Mouse (Mus musculus) liver, embryonic 13.5 days (tissue): ENCODE data around the gene Farp1. TPM values are rescaled to one million over a fixed set of nuclear protein-coding genes. Genes with fewer than 3 reads are reported as not detected.
A peak's percentile ranks its signal among the peaks of the same experiment; 100 is the strongest.
"Not testable (repeated sequence)": the region's sequence is repeated elsewhere in the genome, so short reads cannot be mapped to it uniquely, and the experiment has no call there.

Experiments
- ATAC-seq: fragments of 200-750 bp; cut with Nextera tagmentation; 2 replicates; pipeline ENCODE4 v1.8.0; 2017; ENCODE audit warnings: low read depth, mild to moderate bottlenecking, moderate number of reproducible peaks, moderate library complexity
- DNase-seq: peaks from one replicate; pipeline ENCODE4 v3.0.0; 2022
- H3K27ac ChIP-seq: fragments of 300-500 bp; sonication (generic); 2 replicates; pipeline ENCODE4 v1.5.1; 2015; ENCODE audit warnings: moderate library complexity, mild to moderate bottlenecking, inconsistent platforms
- H3K27me3 ChIP-seq: fragments of 300-500 bp; sonication (generic); 2 replicates; pipeline ENCODE4 v1.6.1; 2015; ENCODE audit warnings: mild to moderate bottlenecking, inconsistent platforms
- H3K36me3 ChIP-seq: fragments of 300-500 bp; sonication (generic); 2 replicates; pipeline ENCODE4 v1.6.1; 2015; ENCODE audit warnings: mild to moderate bottlenecking, inconsistent platforms
- H3K4me1 ChIP-seq: fragments of 300-500 bp; sonication (generic); replicated peaks from 2 replicates; pipeline ENCODE4 v1.6.1; 2015; ENCODE audit warnings: inconsistent platforms
- H3K4me2 ChIP-seq: fragments of 300-500 bp; sonication (generic); 2 replicates; pipeline ENCODE4 v1.6.1; 2015; ENCODE audit warnings: inconsistent platforms, mild to moderate bottlenecking, moderate library complexity
- H3K4me3 ChIP-seq: fragments of 300-500 bp; sonication (generic); replicated peaks from 2 replicates; pipeline ENCODE4 v1.5.1; 2015; ENCODE audit warnings: mild to moderate bottlenecking, inconsistent platforms
- H3K9ac ChIP-seq: fragments of 300-500 bp; sonication (generic); 2 replicates; pipeline ENCODE4 v1.6.1; 2015; ENCODE audit warnings: mild to moderate bottlenecking, inconsistent platforms
- H3K9me3 ChIP-seq: fragments of 300-500 bp; sonication (generic); replicated peaks from 2 replicates; pipeline ENCODE4 v1.6.1; 2016; ENCODE audit warnings: inconsistent platforms
- WGBS: fragments of 180-500 bp; shearing (Covaris S2); methylation state at CpG from one replicate; pipeline ENCODE4 v1.1.7; 2015; ENCODE audit not compliant: insufficient replicate concordance; 5-methylcytosine and 5-hydroxymethylcytosine counted together
- polyA plus RNA-seq: library from polyadenylated mRNA; unstranded; fragments of >200 nt; fragmentation: Nextera tagmentation; extraction: Ambion mirVana; gene quantifications from 2 replicates; pipeline ENCODE4 v1.2.1, GENCODE M21; 2015

Gene Farp1
- polyA plus RNA-seq, 1 experiment from 2014 or later, result 3.4 TPM

- no peaks in the 10 kb centered on the region for H3K9me3 ChIP-seq
- H3K27me3 ChIP-seq, result no peaks in the 10 kb centered on the region
- WGBS, result 63% methylated on average over 3 of the region's 3 CpGs
- H3K4me1 ChIP-seq, result peaks cover 43% of the 10 kb centered on the region
- peak; percentile 22 for DNase-seq
- H3K4me2 ChIP-seq, result no peak overlapping the region
- H3K27ac ChIP-seq, result no peak overlapping the region
- peak; percentile 32; the same call in 1 of the 2 replicates for ATAC-seq
- H3K4me3 ChIP-seq, result no peak overlapping the region
- H3K9ac ChIP-seq, result no peak overlapping the region
- no peaks in the 10 kb centered on the region for H3K36me3 ChIP-seq
Observed at GRCm38 (mm10) chr14:121125651-121126050, 90.7 kb downstream of the Farp1 start.

- DNase-seq (no peak), ATAC-seq (no peak)
- H3K4me2 ChIP-seq, result no peak overlapping the region
- 76% methylated on average over 4 of the region's 4 CpGs for WGBS
- H3K27ac ChIP-seq, result no peak overlapping the region
- H3K4me1 ChIP-seq, result peaks cover 49% of the 10 kb centered on the region
- H3K9ac ChIP-seq, result no peak overlapping the region
- H3K9me3 ChIP-seq, result no peaks in the 10 kb centered on the region
- H3K27me3 ChIP-seq, result no peaks in the 10 kb centered on the region
- no peak overlapping the region for H3K4me3 ChIP-seq
- no peaks in the 10 kb centered on the region for H3K36me3 ChIP-seq
Observed at GRCm38 (mm10) chr14:121126291-121126690, 91.3 kb downstream of the Farp1 start.

- Histone ChIP-seq H3K4me2 (no peak overlapping the region), H3K9ac (no peak overlapping the region)
- WGBS, result 56% methylated on average over 20 of the region's 20 CpGs
Observed at GRCm38 (mm10) chr14:121128858-121129800, 94.1 kb downstream of the Farp1 start.

GRCm38 (mm10) chr14:121130351-121130750, 95.4 kb downstream of the Farp1 start:
- H3K9ac ChIP-seq, H3K36me3 ChIP-seq, H3K4me2 ChIP-seq, H3K27ac ChIP-seq, H3K4me3 ChIP-seq, DNase-seq, H3K27me3 ChIP-seq, H3K9me3 ChIP-seq, ATAC-seq: not testable (repeated sequence)
- WGBS, result 50% methylated on average over 1 of the region's 1 CpGs
- peaks cover 35% of the 10 kb centered on the region for H3K4me1 ChIP-seq

More at GRCm38 (mm10) chr14:121128858-121129800, 94.1 kb downstream of the Farp1 start:
- H3K4me1 ChIP-seq, result peaks cover 45% of the 10 kb centered on the region
- no peak for DNase-seq
- no peak overlapping the region for H3K27ac ChIP-seq
- ATAC-seq, result no peak
- H3K9me3 ChIP-seq, result no peaks in the 10 kb centered on the region
- no peak overlapping the region for H3K4me3 ChIP-seq
- H3K27me3 ChIP-seq, result no peaks in the 10 kb centered on the region
- H3K36me3 ChIP-seq, result no peaks in the 10 kb centered on the region

- no peak overlapping the region for H3K9ac ChIP-seq
- WGBS, result 50% methylated on average over 3 of the region's 3 CpGs
- no peak for DNase-seq
- no peak overlapping the region for H3K4me2 ChIP-seq
- no peaks in the 10 kb centered on the region for H3K36me3 ChIP-seq
- H3K4me3 ChIP-seq, result no peak overlapping the region
- ATAC-seq, result no peak
- H3K27me3 ChIP-seq, result no peaks in the 10 kb centered on the region
- H3K27ac ChIP-seq, result no peak overlapping the region
- H3K9me3 ChIP-seq, result no peaks in the 10 kb centered on the region
- peaks cover 58% of the 10 kb centered on the region for H3K4me1 ChIP-seq
Observed at GRCm38 (mm10) chr14:121134414-121134813, 99.4 kb downstream of the Farp1 start.

GRCm38 (mm10) chr14:121143831-121144455, 108.9 kb downstream of the Farp1 start:
- Histone ChIP-seq H3K9ac (no peak overlapping the region), H3K4me2 (no peak overlapping the region), H3K4me1 (peaks cover 46% of the 10 kb centered on the region), H3K27me3 (no peaks in the 10 kb centered on the region), H3K27ac (0 out of 2 replicates have a peak overlapping the region, but pooled peaks have one; percentile 80), H3K36me3 (no peaks in the 10 kb centered on the region), H3K4me3 (no peak overlapping the region), H3K9me3 (no peaks in the 10 kb centered on the region)
- 60% methylated on average over 7 of the region's 7 CpGs for WGBS
- ATAC-seq, result no peak
- DNase-seq, result no peak

- H3K9ac ChIP-seq, result no peak overlapping the region
- H3K27ac ChIP-seq, result peak overlapping the region; percentile 80
- ATAC-seq (no peak), DNase-seq (no peak)
- H3K4me3 ChIP-seq, result no peak overlapping the region
- no peaks in the 10 kb centered on the region for H3K36me3 ChIP-seq
- H3K27me3 ChIP-seq, result no peaks in the 10 kb centered on the region
- 46% methylated on average over 2 of the region's 2 CpGs for WGBS
- H3K9me3 ChIP-seq, result no peaks in the 10 kb centered on the region
- peaks cover 43% of the 10 kb centered on the region for H3K4me1 ChIP-seq
- H3K4me2 ChIP-seq, result 0 out of 2 replicates have a peak overlapping the region, but pooled peaks have one; percentile 36
Observed at GRCm38 (mm10) chr14:121144496-121144895, 109.5 kb downstream of the Farp1 start.

- Histone ChIP-seq H3K27ac (peak overlapping the region; percentile 80), H3K4me1 (peaks cover 36% of the 10 kb centered on the region), H3K36me3 (no peaks in the 10 kb centered on the region), H3K4me3 (peak overlapping the region; percentile 25; the same call in 1 of the 2 replicates), H3K9me3 (no peaks in the 10 kb centered on the region), H3K9ac (peak overlapping the region; percentile 15), H3K4me2 (peak overlapping the region; percentile 36), H3K27me3 (no peaks in the 10 kb centered on the region)
- DNase-seq, result no peak
- 0 out of 2 replicates have a peak, but pooled peaks have one; percentile 13 for ATAC-seq
- WGBS, result 49% methylated on average over 3 of the region's 3 CpGs
Observed at GRCm38 (mm10) chr14:121145291-121145690, 110.3 kb downstream of the Farp1 start.

GRCm38 (mm10) chr14:121145698-121146097, 110.7 kb downstream of the Farp1 start:
- Histone ChIP-seq H3K9ac (peak overlapping the region; percentile 15; the same call in 1 of the 2 replicates), H3K27me3 (no peaks in the 10 kb centered on the region), H3K4me3 (peak overlapping the region; percentile 25; the same call in 1 of the 2 replicates), H3K4me2 (peak overlapping the region; percentile 36), H3K9me3 (no peaks in the 10 kb centered on the region), H3K36me3 (no peaks in the 10 kb centered on the region), H3K4me1 (peaks cover 36% of the 10 kb centered on the region), H3K27ac (peak overlapping the region; percentile 80)
- ATAC-seq, result peak; percentile 66
- 16% methylated on average over 9 of the region's 10 CpGs for WGBS
- no peak for DNase-seq

- Histone ChIP-seq H3K27me3 (no peaks in the 10 kb centered on the region), H3K27ac (peak overlapping the region; percentile 68), H3K4me1 (peaks cover 33% of the 10 kb centered on the region), H3K9ac (no peak overlapping the region), H3K4me2 (no peak overlapping the region), H3K36me3 (no peaks in the 10 kb centered on the region), H3K9me3 (no peaks in the 10 kb centered on the region), H3K4me3 (no peak overlapping the region)
- WGBS, result 23% methylated on average over 7 of the region's 7 CpGs
- DNase-seq (no peak), ATAC-seq (no peak; the same call in 1 of the 2 replicates)
Observed at GRCm38 (mm10) chr14:121146213-121146612, 111.2 kb downstream of the Farp1 start.

- DNase-seq (no peak), ATAC-seq (no peak)
- WGBS, result 59% methylated on average over 3 of the region's 3 CpGs
- Histone ChIP-seq H3K27ac (no peak overlapping the region; the same call in 1 of the 2 replicates), H3K9me3 (no peaks in the 10 kb centered on the region), H3K4me1 (peaks cover 27% of the 10 kb centered on the region), H3K36me3 (no peaks in the 10 kb centered on the region), H3K4me3 (no peak overlapping the region), H3K9ac (no peak overlapping the region), H3K27me3 (no peaks in the 10 kb centered on the region), H3K4me2 (no peak overlapping the region)
Observed at GRCm38 (mm10) chr14:121147026-121147425, 112.0 kb downstream of the Farp1 start.
